Mouse (Mus musculus) 3134 (cell line): ENCODE data around the gene Wdfy2.
"Not testable (repeated sequence)": the region's sequence is repeated elsewhere in the genome, so short reads cannot be mapped to it uniquely, and the experiment has no call there.

ENCODE experiments used
- DNase-seq: peaks from one replicate; pipeline ENCODE4 v3.0.0-alpha.2; 2011; ENCODE audit warnings: low spot score; ENCODE audit not compliant: insufficient read length; ENCODE audit errors: extremely low read depth

The Wdfy2 gene

GRCm38 (mm10) chr14:62878076-62878475 is 40.6 kb downstream of the Wdfy2 start:
- no peak for DNase-seq

GRCm38 (mm10) chr14:62878634-62879430 is 41.4 kb downstream of the Wdfy2 start:
- DNase-seq: no peak

DNA sequence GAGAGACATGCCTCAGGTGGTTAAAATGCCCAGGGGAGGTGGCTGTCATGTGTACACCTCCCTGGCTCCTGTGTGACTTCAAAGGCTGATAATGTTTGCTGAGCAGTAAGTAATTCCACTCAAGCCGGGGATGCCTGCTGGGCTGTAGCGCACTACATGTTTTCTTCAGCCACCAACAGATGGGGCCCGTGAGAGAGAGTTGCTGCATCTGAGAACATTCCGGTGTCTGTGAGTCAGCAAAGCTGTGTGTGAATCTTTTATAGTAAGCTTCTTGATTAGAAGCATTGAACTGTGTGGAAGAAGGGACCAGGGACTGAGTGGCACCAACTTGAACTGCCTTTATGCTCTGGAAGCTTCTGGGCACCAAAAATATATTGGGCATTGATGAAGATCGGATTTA is 42.0 kb downstream of the Wdfy2 start:
- DNase-seq: peak; percentile 52

- DNase-seq: peak; percentile 43
These were observed 42.8 kb downstream of the Wdfy2 start for GRCm38 (mm10) chr14:62880084-62880851.

GRCm38 (mm10) chr14:62882061-62882614 is 44.7 kb downstream of the Wdfy2 start:
- no peak for DNase-seq

- no peak for DNase-seq
These were observed 46.1 kb downstream of the Wdfy2 start for GRCm38 (mm10) chr14:62883551-62883950.

DNA sequence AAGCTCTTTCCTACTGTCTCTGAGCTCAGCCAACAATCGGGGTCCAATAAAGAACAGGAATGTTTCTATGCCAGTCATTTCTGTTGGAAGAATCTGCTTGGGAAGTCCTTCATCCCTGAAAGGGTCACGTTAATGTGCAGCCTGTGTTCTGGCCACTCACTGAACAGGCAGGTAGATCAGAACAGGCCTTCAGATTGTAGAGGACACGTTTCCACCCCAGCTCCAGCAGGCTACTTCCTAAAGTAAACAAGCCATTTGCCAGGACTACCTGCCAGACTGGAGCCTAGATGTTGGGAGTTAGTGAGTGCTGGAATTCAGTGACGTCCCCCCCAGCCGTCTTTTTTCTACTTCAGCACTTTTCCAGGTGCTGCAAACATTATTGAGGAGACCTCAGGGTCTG is 46.7 kb downstream of the Wdfy2 start:
- DNase-seq: no peak

DNA sequence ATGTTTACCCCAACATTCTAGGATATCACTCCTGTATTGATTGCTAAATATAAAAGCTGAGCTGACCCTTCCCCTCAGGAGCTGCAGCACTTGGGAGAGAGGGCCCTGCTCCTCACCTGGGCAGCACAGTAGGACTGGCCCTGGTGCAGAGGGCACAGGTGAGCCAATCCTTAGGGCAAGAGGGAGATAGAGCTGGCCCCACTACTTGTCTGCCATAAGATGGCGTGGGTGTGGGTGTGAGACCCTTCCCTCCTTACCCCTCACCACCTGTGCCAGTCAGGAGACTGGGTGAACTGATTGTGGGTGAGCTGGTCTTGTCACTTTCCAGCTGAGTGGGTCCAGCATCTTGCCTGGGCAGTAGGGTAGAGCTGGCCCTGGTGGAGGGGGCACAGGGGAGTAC is 47.2 kb downstream of the Wdfy2 start:
- DNase-seq: no peak

DNA sequence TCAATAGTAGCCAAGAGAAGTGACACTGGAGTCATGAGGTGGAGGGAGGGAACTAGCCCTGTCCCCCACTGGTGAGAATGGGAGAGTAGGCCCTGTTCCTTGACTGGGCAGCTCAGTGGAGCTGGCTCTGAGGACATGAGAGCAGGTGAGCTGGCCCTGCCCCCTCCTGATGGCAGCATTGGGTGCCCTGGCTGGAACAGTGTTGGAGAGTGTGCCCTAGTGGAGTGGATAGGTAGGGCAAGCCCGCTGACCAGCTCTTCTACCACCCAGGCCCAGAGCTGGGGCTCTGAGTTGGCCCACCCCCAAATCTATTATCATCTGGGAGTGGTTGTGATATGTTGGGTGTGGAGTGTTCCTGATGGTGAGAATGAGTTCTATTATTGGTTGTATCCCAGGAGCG is 47.7 kb downstream of the Wdfy2 start:
- DNase-seq: no peak

- DNase-seq: no peak
These were observed 53.9 kb downstream of the Wdfy2 start for GRCm38 (mm10) chr14:62891401-62891800.

DNA sequence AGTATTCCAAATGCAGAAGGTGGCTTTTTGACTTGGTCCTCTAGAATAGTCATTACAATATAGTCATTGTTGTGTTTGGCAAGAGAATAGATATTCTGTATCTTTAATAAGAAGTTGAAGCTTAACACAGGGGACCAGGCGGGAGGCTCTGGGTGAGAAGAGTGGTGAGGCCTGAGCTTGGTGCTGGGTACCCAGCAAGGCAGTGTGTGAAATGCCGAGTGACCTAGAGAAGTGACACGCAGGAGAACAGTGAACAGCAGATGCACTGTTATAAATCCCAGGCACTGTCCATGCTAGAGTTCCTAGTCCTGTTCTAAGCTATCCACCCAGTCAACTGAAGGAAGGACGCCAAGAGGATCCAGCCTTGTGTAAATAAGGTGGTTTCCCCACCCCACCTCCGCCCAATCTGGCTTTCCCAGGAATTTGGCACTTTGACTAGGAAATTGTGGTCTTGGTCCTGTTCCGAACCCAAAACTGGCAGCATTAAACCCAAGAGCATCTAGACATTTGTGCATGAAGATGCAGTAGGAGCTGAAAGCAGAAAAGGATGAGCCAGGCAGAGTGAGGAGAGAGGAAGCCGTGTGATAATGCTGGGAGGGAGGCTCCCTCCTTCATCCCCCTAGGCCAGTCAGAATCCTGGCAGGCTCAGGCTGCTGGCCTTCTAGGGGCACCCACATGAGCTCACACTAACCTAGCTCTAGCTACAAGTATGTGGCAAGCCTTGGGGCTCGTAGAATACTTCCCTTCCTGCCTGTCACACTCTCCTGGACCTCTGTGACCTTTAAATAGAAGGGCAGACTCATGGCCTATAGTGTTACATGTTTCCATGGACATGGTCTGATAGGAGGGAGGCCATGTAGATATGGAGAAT is 55.5 kb downstream of the Wdfy2 start:
- peak; percentile 61 for DNase-seq

DNA sequence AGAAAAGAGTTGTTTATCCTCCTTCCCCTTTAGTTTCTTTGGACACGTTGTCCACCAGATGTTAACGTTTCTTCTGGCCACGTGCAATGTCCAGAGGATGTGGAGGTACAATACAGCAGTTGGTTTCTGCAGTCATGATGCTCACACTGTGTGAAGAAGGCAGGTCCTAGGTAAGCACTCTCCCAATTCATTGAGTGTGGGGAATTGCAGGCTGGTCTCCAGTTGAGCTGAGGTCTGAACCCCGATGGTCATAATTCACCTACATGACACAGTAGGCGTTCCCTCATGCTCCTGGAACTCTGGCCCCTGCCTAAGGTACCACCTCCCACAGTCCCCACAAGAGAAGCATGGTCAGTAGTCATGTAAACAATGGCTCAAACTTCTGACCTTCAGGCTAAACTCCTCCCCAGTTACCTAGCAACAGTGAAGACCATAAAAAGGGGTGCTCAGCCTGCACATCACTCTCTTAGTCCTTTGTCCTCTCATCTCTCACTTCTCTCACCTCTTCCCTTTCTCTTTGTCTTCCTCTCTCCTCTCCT is 56.2 kb downstream of the Wdfy2 start:
- DNase-seq: not testable (repeated sequence)

- no peak for DNase-seq
These were observed 57.7 kb downstream of the Wdfy2 start for GRCm38 (mm10) chr14:62894924-62895840.

DNA sequence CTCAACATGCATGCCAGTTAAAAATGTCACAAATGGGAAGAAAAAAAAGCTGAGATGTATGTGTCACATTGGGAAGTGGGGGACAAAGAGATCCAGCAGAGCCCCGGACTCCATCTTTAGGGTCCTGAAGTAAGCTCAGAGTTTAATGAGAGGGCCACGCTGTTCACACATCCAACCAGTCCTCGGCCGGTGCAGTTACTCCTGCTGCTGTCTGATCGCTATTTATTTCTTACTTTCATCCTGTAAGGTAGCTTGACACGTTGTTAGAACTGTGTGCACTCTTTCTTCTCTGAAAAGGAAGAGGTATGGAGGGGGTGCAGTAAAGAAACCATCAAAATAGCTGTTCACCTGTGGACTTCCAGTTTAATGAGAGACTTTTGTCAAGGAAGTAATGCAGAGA is 60.6 kb downstream of the Wdfy2 start:
- DNase-seq: no peak

GRCm38 (mm10) chr14:62907888-62908287 is 70.4 kb downstream of the Wdfy2 start:
- DNase-seq: no peak

DNA sequence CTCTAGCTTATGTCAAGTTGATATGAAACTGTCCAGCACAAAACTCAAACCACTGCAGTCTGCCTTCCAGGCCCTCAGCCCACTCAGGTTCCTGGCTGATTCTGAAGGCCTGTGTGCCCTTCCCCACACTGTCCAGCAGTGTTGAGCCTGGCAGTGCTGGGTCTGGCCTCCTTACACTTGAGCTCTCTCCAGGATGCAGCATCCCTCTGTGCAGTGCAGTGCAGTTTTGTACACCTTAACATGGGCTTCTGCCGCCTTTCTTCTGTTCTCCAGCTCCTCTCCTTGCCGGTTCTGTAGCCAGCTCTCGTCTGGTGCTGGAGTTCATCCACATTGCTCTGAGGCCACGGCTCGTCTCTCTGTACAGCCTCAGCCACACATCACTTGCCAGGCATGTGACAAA is 71.1 kb downstream of the Wdfy2 start:
- no peak for DNase-seq

DNA sequence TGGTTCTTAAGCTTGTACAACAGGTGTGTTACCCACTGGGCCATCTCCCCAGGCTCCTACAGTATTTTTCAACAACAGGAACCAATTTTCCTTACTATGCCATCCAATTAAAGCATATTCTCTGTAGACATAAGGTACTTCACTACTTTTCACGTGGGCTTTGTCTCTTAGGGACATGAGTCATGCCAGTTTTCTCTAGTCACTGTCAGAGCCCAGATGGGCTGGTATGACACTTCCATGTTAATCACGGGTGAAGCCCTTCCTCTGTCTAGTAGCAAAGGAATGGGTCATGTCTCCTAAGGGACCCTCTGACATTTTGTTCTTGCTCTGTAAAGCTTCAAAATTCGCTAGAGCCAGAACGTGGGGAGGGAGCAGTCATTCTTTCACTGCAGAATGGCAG is 73.4 kb downstream of the Wdfy2 start:
- no peak for DNase-seq

DNA sequence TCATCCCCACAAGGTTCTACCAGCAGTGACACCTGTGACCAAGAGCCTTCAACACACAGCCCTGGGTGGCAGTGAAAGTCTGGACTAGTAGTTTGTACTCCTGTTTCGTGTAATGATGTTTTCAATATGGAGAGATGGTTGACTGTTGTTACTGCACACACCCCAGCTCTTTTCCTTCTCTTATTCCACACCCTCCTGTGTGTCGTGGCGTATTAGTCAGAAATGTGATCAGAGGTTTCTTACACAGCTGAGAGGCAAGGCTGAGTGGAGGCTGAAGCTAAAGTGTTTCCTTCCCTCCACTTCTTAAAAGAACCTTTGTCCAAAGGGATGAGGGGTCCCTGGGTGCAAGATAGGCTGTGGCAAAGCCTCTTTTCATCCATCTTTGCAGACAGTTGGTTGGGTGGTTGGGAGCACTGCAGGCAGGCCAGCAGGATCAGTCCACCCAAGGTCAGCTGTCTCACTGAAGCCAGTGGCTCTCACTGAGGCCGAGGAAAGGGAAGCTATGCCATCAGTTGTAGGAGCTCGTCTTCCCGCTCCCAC is 77.7 kb downstream of the Wdfy2 start:
- DNase-seq: no peak

DNA sequence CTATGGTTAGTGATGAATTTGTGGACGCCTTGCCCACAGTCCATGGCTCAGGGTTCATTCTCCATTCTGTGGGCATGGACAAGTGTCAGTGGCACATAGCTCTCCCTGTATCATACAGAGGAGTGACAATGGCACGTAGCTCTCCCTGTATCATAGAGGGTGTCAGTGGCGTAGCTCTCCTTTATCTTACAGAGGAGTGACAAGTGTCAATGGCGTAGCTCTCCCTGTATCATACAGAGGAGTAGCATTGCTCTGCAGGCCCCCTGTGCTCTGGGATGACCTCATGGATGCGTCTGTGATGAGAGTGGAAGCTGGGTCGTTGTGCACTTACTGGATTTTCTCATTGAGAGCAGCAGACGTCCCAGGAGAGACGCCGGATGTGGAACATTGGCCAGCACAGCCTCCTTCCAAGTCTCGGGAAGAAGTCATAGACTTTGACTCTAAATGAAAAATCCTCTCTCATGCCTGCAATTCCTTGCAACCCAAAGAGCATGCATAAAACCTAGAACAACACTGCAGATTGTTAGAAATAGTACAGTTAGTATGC is 79.1 kb downstream of the Wdfy2 start:
- DNase-seq: no peak
